In genomic region chr8:121300501-121301411, GRCm38 (mm10) we compare ENCODE assay signal across 8 mouse cellular contexts.
DNase-seq lines count a peak whose midpoint lies in the region; ATAC-seq and TF ChIP-seq lines count a peak whose summit lies in the region.
"Had no signal": no experiment of that assay in that cellular context is flagged by ENCODE, and none has a peak within 500 bp of the region (broad histone marks: within the 10 kb centered on the region; RNA-seq: fewer than 3 reads in every experiment).

No protein-coding gene starts in this region.

- peak overlapping the region; percentile 41 for H3K4me3 ChIP-seq in forebrain, embryonic 10.5 days
- peak overlapping the region; percentile 8; the same call in 1 of the 2 replicates for H3K4me3 ChIP-seq in intestine, embryonic 14.5 days (ENCODE audit: low read depth, low read length)
- peak overlapping the region; percentile 19 for H3K4me3 ChIP-seq in midbrain, embryonic 12.5 days
- H3K4me3 ChIP-seq: myocyte had no signal

- peak overlapping the region; percentile 45 for H3K4me2 ChIP-seq in intestine, embryonic 14.5 days (ENCODE audit: low read length)
- peak overlapping the region; percentile 48 for H3K4me2 ChIP-seq in midbrain, embryonic 12.5 days (replicated peaks)

- WGBS in forebrain, embryonic 10.5 days, result 28% methylated on average over 28 of the region's 28 CpGs
- 11% methylated on average over 28 of the region's 28 CpGs for WGBS in intestine, embryonic 14.5 days
- 29% methylated on average over 28 of the region's 28 CpGs for WGBS in midbrain, embryonic 12.5 days

- H3K9ac ChIP-seq in intestine, embryonic 14.5 days (ENCODE audit: low read length), result 0 out of 2 replicates have a peak overlapping the region, but pooled peaks have one; percentile 1
- H3K9ac ChIP-seq in midbrain, embryonic 12.5 days (replicated peaks), result peak overlapping the region; percentile 26; the same call in 1 of the 2 replicates

- H3K9me3 ChIP-seq in forebrain, embryonic 10.5 days, result no peaks in the 10 kb centered on the region
- H3K9me3 ChIP-seq in intestine, embryonic 14.5 days (ENCODE audit: control insufficient read depth, low read length), result no peaks in the 10 kb centered on the region
- no peaks in the 10 kb centered on the region for H3K9me3 ChIP-seq in midbrain, embryonic 12.5 days

- H3K27me3 ChIP-seq in forebrain, embryonic 10.5 days (ENCODE audit: poor library complexity, severe bottlenecking), result peaks cover 66% of the 10 kb centered on the region
- H3K27me3 ChIP-seq in intestine, embryonic 14.5 days (replicated peaks; ENCODE audit: control insufficient read depth, insufficient read depth, low read length), result 0 out of 2 replicates have a peak, but pooled peaks cover 6% of the 10 kb centered on the region
- H3K27me3 ChIP-seq in midbrain, embryonic 12.5 days, result peaks cover 26% of the 10 kb centered on the region

- peak overlapping the region; percentile 83 for H3K27ac ChIP-seq in forebrain, embryonic 10.5 days
- peak overlapping the region; percentile 83 for H3K27ac ChIP-seq in intestine, embryonic 14.5 days (ENCODE audit: low read depth)
- H3K27ac ChIP-seq in midbrain, embryonic 12.5 days (replicated peaks), result peak overlapping the region; percentile 60

- TF ChIP-seq POLR2A in brain, embryonic 14.5 days (IDR thresholded peaks at IDR 0.05; ENCODE audit: borderline replicate concordance, extremely low read depth, insufficient read depth, insufficient read length, poor library complexity, severe bottlenecking), result no peak

- peak; percentile 66 for ATAC-seq in intestine, embryonic 14.5 days (replicated peaks; ENCODE audit: low FRiP score, low TSS enrichment, low read depth)
- peak; percentile 72 for ATAC-seq in midbrain, embryonic 12.5 days (ENCODE audit: low FRiP score, low read depth)

- TF ChIP-seq CTCF in brain, embryonic 14.5 days (IDR thresholded peaks at IDR 0.05; ENCODE audit: borderline replicate concordance, extremely low read depth, insufficient read depth, insufficient read length), result no peak

- H3K4me1 ChIP-seq in forebrain, embryonic 10.5 days, result peaks cover 50% of the 10 kb centered on the region
- H3K4me1 ChIP-seq in intestine, embryonic 14.5 days (replicated peaks; ENCODE audit: control insufficient read depth, insufficient read depth, low read length), result peaks cover 34% of the 10 kb centered on the region
- peaks cover 28% of the 10 kb centered on the region for H3K4me1 ChIP-seq in midbrain, embryonic 12.5 days

- DNase-seq in brain, embryonic 14.5 days (ENCODE audit: low read depth), result peak; percentile 42
- DNase-seq in forebrain, embryonic 10.5 days (ENCODE audit: extremely low spot score, low spot score), result peak; percentile 54
- DNase-seq in intestine, embryonic 14.5 days (ENCODE audit: low spot score), result peak; percentile 77
- peak; percentile 67 for DNase-seq in thymus, postnatal 4 days
- DNase-seq in right cerebral cortex, postnatal 25 days, result no peak
- DNase-seq in frontal cortex, postnatal 36 days (ENCODE audit: low spot score in 2 of 2), result no peak

- H3K36me3 ChIP-seq in forebrain, embryonic 10.5 days (replicated peaks), result no peaks in the 10 kb centered on the region
- no peaks in the 10 kb centered on the region for H3K36me3 ChIP-seq in intestine, embryonic 14.5 days (ENCODE audit: control insufficient read depth, insufficient read depth, low read length)
- no peaks in the 10 kb centered on the region for H3K36me3 ChIP-seq in midbrain, embryonic 12.5 days

Comparison
In these comparisons a context has a peak if more than half of its experiments do, and no peak if none do; other contexts are left out.
1. DNase-seq: peak in brain, embryonic 14.5 days (single experiment), forebrain, embryonic 10.5 days (single experiment), intestine, embryonic 14.5 days (single experiment) and thymus, postnatal 4 days (single experiment); none in right cerebral cortex, postnatal 25 days (single experiment) and frontal cortex, postnatal 36 days (0 of 2).
2. Peak in every context shown above with its lines, with median percentiles within 50 percentile points of each other: H3K27ac ChIP-seq and H3K4me3 ChIP-seq.